Mouse (Mus musculus) ES-Bruce4 (cell line): ENCODE measurements around the gene Slc2a8. TPM values are rescaled to one million over a fixed set of nuclear protein-coding genes. Genes with fewer than 3 reads are reported as not detected.

ENCODE experiments used
- H3K27ac ChIP-seq: 2 replicates; pipeline ENCODE4 v1.5.1; 2012; ENCODE audit warnings: low read length, inconsistent platforms; ENCODE audit not compliant: insufficient read depth
- H3K27me3 ChIP-seq: 2 replicates; pipeline ENCODE4 v1.6.1; 2012; ENCODE audit warnings: mild to moderate bottlenecking, low read length, inconsistent platforms; ENCODE audit not compliant: control insufficient read depth, poor library complexity, insufficient read depth, severe bottlenecking
- H3K36me3 ChIP-seq: 2 replicates; pipeline ENCODE4 v1.6.1; 2012; ENCODE audit warnings: inconsistent platforms, mild to moderate bottlenecking, low read length, moderate library complexity; ENCODE audit not compliant: control insufficient read depth, poor library complexity, insufficient read depth, severe bottlenecking
- H3K4me1 ChIP-seq: one replicate; pipeline ENCODE4 v1.8.1; 2011; ENCODE audit warnings: low read length; ENCODE audit not compliant: control insufficient read depth, insufficient read depth
- H3K4me3 ChIP-seq: 2 replicates; pipeline ENCODE4 v1.5.1; 2011; ENCODE audit warnings: low read depth, mild to moderate bottlenecking, low read length
- H3K9ac ChIP-seq: 2 replicates; pipeline ENCODE4 v1.6.1; 2012; ENCODE audit warnings: low read depth, mild to moderate bottlenecking, inconsistent platforms; ENCODE audit not compliant: poor library complexity, severe bottlenecking
- H3K9me3 ChIP-seq: replicated peaks from 2 replicates; pipeline ENCODE4 v1.6.1; 2012; ENCODE audit warnings: mild to moderate bottlenecking, low read length, inconsistent platforms; ENCODE audit not compliant: control insufficient read depth, poor library complexity, insufficient read depth, severe bottlenecking
- CTCF ChIP-seq: IDR thresholded peaks from one replicate; pipeline ENCODE4 v1.8.1; 2011; ENCODE audit warnings: low read depth, low read length
- EP300 ChIP-seq: IDR thresholded peaks from 2 replicates; pipeline ENCODE4 v1.6.1; 2011; ENCODE audit warnings: low read depth, low read length; ENCODE audit not compliant: insufficient read depth
- POLR2A ChIP-seq: IDR thresholded peaks from one replicate; pipeline ENCODE4 v1.8.1; 2011; ENCODE audit warnings: low read length; ENCODE audit not compliant: insufficient read depth
- polyA plus RNA-seq: library from polyadenylated mRNA; stranded (reverse); fragments of >200 nt; gene quantifications from 2 replicates; pipeline ENCODE4 v1.2.4, GENCODE M21; 2011; ENCODE audit warnings: low read depth; ENCODE audit not compliant: missing spikeins, insufficient read depth, insufficient read length

The Slc2a8 gene
- polyA plus RNA-seq, 1 experiment = 7.9 TPM

DNA sequence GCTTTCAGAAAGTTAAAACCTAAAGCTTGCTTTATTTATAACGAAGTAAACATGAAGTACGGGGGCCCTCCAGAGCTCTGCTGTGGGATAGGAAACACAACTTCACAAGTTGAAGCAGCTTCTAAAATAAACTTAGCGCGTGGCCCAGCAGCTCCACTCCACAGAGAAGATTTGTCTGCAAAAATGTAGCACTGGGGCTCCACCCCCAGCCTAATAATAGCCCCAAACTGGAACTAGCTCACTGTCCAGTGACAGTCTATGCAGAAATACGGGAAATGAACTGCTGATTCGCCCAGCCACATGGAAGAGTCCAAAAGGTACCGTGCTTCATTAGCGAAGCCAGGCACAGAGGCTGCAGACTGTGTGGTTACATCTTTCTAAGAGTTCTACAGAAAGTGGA is 12.6 kb downstream of the Slc2a8 start:
- Histone ChIP-seq H3K27me3 (no peaks in the 10 kb centered on the region), H3K4me3 (no peak overlapping the region), H3K27ac (no peak overlapping the region), H3K36me3 (peaks cover 9% of the 10 kb centered on the region), H3K9ac (no peak overlapping the region), H3K4me1 (no peaks in the 10 kb centered on the region), H3K9me3 (no peaks in the 10 kb centered on the region)
- no peak for TF ChIP-seq EP300
- no peak for TF ChIP-seq POLR2A
- no peak for TF ChIP-seq CTCF

DNA sequence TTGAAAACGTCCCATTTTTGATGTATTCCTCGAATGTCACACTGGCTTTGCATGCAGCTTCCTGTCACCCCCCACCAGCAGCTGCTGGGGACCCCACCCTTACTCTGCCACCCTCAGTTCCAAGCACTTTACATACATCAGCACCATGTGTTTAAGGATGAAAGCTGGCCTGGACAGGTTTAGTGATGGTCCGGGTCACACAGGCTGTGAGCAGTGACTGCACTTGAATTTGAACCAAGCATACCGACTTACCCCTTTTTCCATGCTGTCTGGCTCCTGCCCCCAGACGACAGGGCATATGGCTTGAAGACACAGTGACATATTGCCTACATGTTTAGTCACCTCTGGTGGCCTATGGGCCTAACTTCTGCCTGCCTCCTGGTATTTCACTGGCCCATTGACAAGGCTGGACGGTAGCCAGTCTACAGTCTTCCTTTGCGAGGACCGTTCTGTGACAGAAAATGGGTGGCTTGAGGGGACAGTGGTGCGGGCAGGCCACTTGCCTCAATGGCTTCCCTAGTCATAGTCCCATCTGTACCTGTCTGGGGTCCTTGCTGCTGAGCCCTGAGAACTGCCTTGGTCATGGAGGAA is 13.8 kb downstream of the Slc2a8 start:
- no peak overlapping the region for H3K9ac ChIP-seq
- no peak overlapping the region for H3K4me3 ChIP-seq

DNA sequence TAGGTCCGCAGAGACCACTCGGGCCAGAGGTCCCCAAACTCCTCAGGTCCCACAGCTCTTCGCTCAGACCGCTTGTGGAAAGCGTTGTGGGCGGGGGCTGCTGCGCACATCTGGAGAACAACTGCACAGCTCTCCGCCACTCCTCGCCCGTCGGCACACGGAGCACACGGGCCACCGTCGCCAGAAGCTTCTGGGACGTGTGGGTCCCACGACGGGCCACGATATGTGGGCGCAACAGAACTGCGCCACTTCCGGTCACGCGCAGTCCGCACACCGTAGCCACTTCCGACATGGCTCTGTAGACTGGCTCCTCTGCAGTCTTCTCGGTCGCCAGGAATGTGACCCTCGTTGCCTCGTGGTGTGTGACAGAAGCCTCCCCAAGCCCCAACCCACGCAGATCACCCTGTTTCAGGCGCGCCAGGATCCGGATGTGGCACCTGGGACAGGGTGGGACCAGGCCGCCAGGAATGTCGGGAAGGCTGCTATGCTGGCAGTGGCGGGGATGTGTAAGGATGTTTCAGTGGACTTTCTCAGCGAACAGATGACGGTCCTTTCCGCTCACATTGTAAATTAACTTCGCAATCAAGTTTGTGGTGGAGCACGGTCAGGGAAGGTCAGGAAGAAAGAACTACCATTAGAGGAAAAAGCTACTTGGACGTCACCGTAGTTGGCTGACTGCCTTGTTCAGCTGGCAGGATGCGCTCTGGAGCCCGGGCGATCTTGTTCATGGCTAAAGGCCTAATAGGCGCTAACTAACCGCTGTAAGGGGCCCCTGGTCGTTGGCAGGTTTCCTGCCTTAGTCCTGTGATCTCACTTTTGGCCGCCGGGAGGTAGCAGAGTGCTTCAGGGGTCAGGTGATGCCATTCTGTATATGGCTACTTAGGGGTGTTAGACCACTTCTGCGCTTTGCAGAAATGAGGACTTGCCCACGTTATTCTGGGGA is 14.9 kb downstream of the Slc2a8 start:
- Histone ChIP-seq H3K4me3 (peak overlapping the region; percentile 84), H3K36me3 (peaks cover 30% of the 10 kb centered on the region), H3K9me3 (no peaks in the 10 kb centered on the region), H3K27ac (peak overlapping the region; percentile 81), H3K4me1 (no peaks in the 10 kb centered on the region), H3K27me3 (no peaks in the 10 kb centered on the region), H3K9ac (peak overlapping the region; percentile 73)
- TF ChIP-seq CTCF (peak; percentile 60), EP300 (no peak), POLR2A (peak; percentile 83)

More for the DNA sequence above, 13.8 kb downstream of the Slc2a8 start:
- no peak overlapping the region for H3K27ac ChIP-seq
- peaks cover 19% of the 10 kb centered on the region for H3K36me3 ChIP-seq
- no peaks in the 10 kb centered on the region for H3K4me1 ChIP-seq
- TF ChIP-seq POLR2A (no peak), CTCF (no peak), EP300 (no peak)
- H3K27me3 ChIP-seq = no peaks in the 10 kb centered on the region
- no peaks in the 10 kb centered on the region for H3K9me3 ChIP-seq

DNA sequence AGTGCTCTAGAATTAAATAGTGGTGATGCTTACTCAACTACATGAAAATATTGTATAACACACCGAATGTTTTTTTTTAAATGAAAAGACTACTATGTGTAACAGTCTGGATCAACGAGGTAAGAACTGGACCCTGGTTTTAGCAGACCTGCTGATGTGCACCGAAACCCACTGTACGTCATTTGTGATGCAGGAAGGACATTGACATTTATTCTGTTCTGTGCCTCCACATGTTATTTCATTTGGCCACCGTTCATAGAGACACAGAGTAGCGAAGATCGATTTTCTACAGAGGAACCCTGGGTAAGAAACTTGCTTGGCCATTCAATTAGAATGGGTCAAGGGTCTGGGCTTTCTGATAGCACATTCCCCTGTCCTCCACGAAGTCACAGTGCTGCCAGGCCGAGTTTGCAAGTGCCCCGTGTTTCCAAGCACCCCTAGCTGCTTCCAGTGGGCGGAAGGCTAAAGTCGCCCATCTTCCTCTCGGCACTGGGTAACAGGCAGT is 15.6 kb downstream of the Slc2a8 start:
- TF ChIP-seq EP300 = no peak
- TF ChIP-seq CTCF = no peak
- no peak for TF ChIP-seq POLR2A

DNA sequence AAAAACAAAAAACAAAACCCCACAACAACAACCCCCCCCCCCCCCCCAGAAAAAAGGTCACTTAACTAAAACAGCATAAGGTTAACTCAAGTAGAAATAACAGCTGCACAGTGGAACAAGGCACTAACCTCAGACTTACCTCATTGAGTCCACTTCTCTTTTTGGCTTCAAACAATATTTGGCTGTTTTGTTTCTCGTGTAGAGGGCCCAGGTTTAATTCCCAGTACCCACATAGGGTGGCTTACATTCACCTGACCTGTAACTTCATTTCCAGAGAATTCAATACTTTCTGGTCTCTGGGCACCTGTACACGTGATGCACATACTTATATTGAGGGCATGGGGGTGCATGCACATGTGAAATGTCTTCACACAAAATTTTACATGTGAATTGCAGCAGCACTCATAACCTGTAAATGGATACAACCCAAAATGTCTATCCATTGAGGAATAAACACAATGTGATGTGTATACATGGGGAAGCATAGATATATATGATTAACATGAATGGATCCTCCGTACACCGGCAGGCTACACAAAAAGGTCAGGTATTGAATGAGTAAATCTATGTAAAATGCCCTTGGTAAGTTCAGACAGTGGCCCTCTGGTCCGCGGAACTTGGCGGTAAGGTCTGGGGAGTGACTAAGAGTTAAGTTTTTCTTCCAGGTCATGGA is 16.2 kb downstream of the Slc2a8 start:
- H3K27me3 ChIP-seq = no peaks in the 10 kb centered on the region
- H3K9ac ChIP-seq = peak overlapping the region; percentile 73; the same call in 1 of the 2 replicates
- no peaks in the 10 kb centered on the region for H3K9me3 ChIP-seq
- H3K4me1 ChIP-seq = no peaks in the 10 kb centered on the region
- peaks cover 32% of the 10 kb centered on the region for H3K36me3 ChIP-seq
- no peak overlapping the region for H3K27ac ChIP-seq
- TF ChIP-seq POLR2A (no peak), EP300 (no peak), CTCF (no peak)
- H3K4me3 ChIP-seq = peak overlapping the region; percentile 43

More for the DNA sequence above, 15.6 kb downstream of the Slc2a8 start:
- Histone ChIP-seq H3K36me3 (peaks cover 32% of the 10 kb centered on the region), H3K9ac (peak overlapping the region; percentile 73), H3K4me1 (no peaks in the 10 kb centered on the region), H3K27ac (peak overlapping the region; percentile 81), H3K4me3 (peak overlapping the region; percentile 84), H3K27me3 (no peaks in the 10 kb centered on the region), H3K9me3 (no peaks in the 10 kb centered on the region)
